Mouse (Mus musculus) CH12.LX (cell line): Measurements from ENCODE around the gene Ramp1. TPM values are rescaled to one million over a fixed set of nuclear protein-coding genes. Genes with fewer than 3 reads are reported as not detected.

Source experiments
- polyA plus RNA-seq: library from polyadenylated mRNA; unstranded; fragments of >175 nt; gene quantifications from 2 replicates; pipeline ENCODE4 v1.2.1, GENCODE M21; 2012; ENCODE audit warnings: low read depth; ENCODE audit not compliant: insufficient read length
- total RNA-seq, 2 experiments: library from RNA; depleted of rRNA; stranded (reverse); fragments of 300-350 nt in 1 of 2; fragments of >200 nt in 1 of 2; gene quantifications; 2 replicates each; pipeline ENCODE4 v1.2.3; 2012 to 2014

Ramp1 gene
- total and polyA plus RNA-seq, 3 experiments, result not detected

Other genes with a start within 250 kb of the Ramp1 start
- gene Prlh, start 226.7 kb upstream of the Ramp1 start, total RNA-seq (2012; rRNA removed), result not detected in 2 replicates
- gene Prlh, start 226.7 kb upstream of the Ramp1 start, total RNA-seq (2014; rRNA removed), result not detected in 2 replicates
- gene Prlh, start 226.7 kb upstream of the Ramp1 start, polyA plus RNA-seq, result not detected in 2 replicates
- gene Rab17, start 210.2 kb upstream of the Ramp1 start, total RNA-seq (2012; rRNA removed), result 0.55 and 0.64 TPM in 2 replicates
- 0.15 and 0.26 TPM in 2 replicates for gene Rab17, start 210.2 kb upstream of the Ramp1 start, total RNA-seq (2014; rRNA removed)
- gene Rab17, start 210.2 kb upstream of the Ramp1 start, polyA plus RNA-seq, result 0.59 and 1.1 TPM in 2 replicates
- gene Lrrfip1, start 181.1 kb upstream of the Ramp1 start, total RNA-seq (2012; rRNA removed), result 19.1 and 22.8 TPM in 2 replicates
- 16.9 and 17.2 TPM in 2 replicates for gene Lrrfip1, start 181.1 kb upstream of the Ramp1 start, total RNA-seq (2014; rRNA removed)
- gene Lrrfip1, start 181.1 kb upstream of the Ramp1 start, polyA plus RNA-seq, result 30.5 and 31.7 TPM in 2 replicates
- gene Rbm44, start 34.7 kb upstream of the Ramp1 start, total RNA-seq (2012; rRNA removed), result not detected in 2 replicates
- gene Rbm44, start 34.7 kb upstream of the Ramp1 start, total RNA-seq (2014; rRNA removed), result 0.24 and 0.44 TPM in 2 replicates
- 0.23 and 0.25 TPM in 2 replicates for gene Rbm44, start 34.7 kb upstream of the Ramp1 start, polyA plus RNA-seq
- 30.3 and 35.6 TPM in 2 replicates for gene Ube2f, start 70.5 kb downstream of the Ramp1 start, total RNA-seq (2012; rRNA removed)
- 58.1 and 58.8 TPM in 2 replicates for gene Ube2f, start 70.5 kb downstream of the Ramp1 start, total RNA-seq (2014; rRNA removed)
- 69.3 and 70.5 TPM in 2 replicates for gene Ube2f, start 70.5 kb downstream of the Ramp1 start, polyA plus RNA-seq
- 25.6 and 31.9 TPM in 2 replicates for gene Scly, start 118.5 kb downstream of the Ramp1 start, total RNA-seq (2012; rRNA removed)
- 15.8 and 21.3 TPM in 2 replicates for gene Scly, start 118.5 kb downstream of the Ramp1 start, total RNA-seq (2014; rRNA removed)
- gene Scly, start 118.5 kb downstream of the Ramp1 start, polyA plus RNA-seq, result 66.6 and 71.2 TPM in 2 replicates
- 9.8 and 10.5 TPM in 2 replicates for gene Espnl, start 142.3 kb downstream of the Ramp1 start, total RNA-seq (2012; rRNA removed)
- gene Espnl, start 142.3 kb downstream of the Ramp1 start, total RNA-seq (2014; rRNA removed), result 7.0 and 7.8 TPM in 2 replicates
- gene Espnl, start 142.3 kb downstream of the Ramp1 start, polyA plus RNA-seq, result 10.7 and 11.2 TPM in 2 replicates
- 0.17 and 0.34 TPM in 2 replicates for gene Klhl30, start 171.2 kb downstream of the Ramp1 start, total RNA-seq (2012; rRNA removed)
- gene Klhl30, start 171.2 kb downstream of the Ramp1 start, total RNA-seq (2014; rRNA removed), result 0.30 and 0.32 TPM in 2 replicates
- 0.47 and 0.49 TPM in 2 replicates for gene Klhl30, start 171.2 kb downstream of the Ramp1 start, polyA plus RNA-seq
- gene Erfe, start 186.6 kb downstream of the Ramp1 start, total RNA-seq (2012; rRNA removed), result 5.7 and 8.4 TPM in 2 replicates
- gene Erfe, start 186.6 kb downstream of the Ramp1 start, total RNA-seq (2014; rRNA removed), result 2.1 and 2.2 TPM in 2 replicates
- gene Erfe, start 186.6 kb downstream of the Ramp1 start, polyA plus RNA-seq, result 1.8 and 2.3 TPM in 2 replicates
- 77.9 and 98.8 TPM in 2 replicates for gene Ilkap, start 219.0 kb downstream of the Ramp1 start, total RNA-seq (2012; rRNA removed)
- gene Ilkap, start 219.0 kb downstream of the Ramp1 start, total RNA-seq (2014; rRNA removed), result 79.1 and 100 TPM in 2 replicates
- 101 and 115 TPM in 2 replicates for gene Ilkap, start 219.0 kb downstream of the Ramp1 start, polyA plus RNA-seq
- 25.7 and 32.7 TPM in 2 replicates for gene Hes6, start 234.2 kb downstream of the Ramp1 start, total RNA-seq (2012; rRNA removed)
- 14.6 and 15.4 TPM in 2 replicates for gene Hes6, start 234.2 kb downstream of the Ramp1 start, total RNA-seq (2014; rRNA removed)
- 21.1 and 21.4 TPM in 2 replicates for gene Hes6, start 234.2 kb downstream of the Ramp1 start, polyA plus RNA-seq